Mouse (Mus musculus) testis, adult 2 months (tissue): ENCODE measurements around the gene Cacnb2.

Source experiments
- CTCF ChIP-seq: fragments of 200-500 bp; IDR thresholded peaks from 2 replicates; pipeline ENCODE4 v1.5.1; 2012; ENCODE audit warnings: low read depth, mild to moderate bottlenecking, inconsistent platforms, low read length, moderate library complexity; ENCODE audit not compliant: control insufficient read depth, insufficient read depth, insufficient replicate concordance
- POLR2A ChIP-seq: fragments of 200-500 bp; IDR thresholded peaks from 2 replicates; pipeline ENCODE4 v1.6.1; 2012; ENCODE audit warnings: low read depth, mild to moderate bottlenecking, inconsistent platforms, low read length, moderate library complexity; ENCODE audit not compliant: control insufficient read depth

- TF ChIP-seq CTCF (no peak), POLR2A (no peak)
These were observed 381.1 kb downstream of the Cacnb2 start for GRCm38 (mm10) chr2:14984029-14984428.
